Mouse (Mus musculus) bone marrow macrophage, adult 2 months (primary cell): ENCODE measurements around the gene Lmna.

Experiments used
- CTCF ChIP-seq: IDR thresholded peaks from 2 replicates; pipeline ENCODE4 v1.5.1; 2012; ENCODE audit warnings: low read depth, mild to moderate bottlenecking, low read length, moderate library complexity
- POLR2A ChIP-seq: IDR thresholded peaks from 2 replicates; pipeline ENCODE4 v1.6.1; 2012; ENCODE audit warnings: mild to moderate bottlenecking, low read depth, low read length, borderline replicate concordance

DNA sequence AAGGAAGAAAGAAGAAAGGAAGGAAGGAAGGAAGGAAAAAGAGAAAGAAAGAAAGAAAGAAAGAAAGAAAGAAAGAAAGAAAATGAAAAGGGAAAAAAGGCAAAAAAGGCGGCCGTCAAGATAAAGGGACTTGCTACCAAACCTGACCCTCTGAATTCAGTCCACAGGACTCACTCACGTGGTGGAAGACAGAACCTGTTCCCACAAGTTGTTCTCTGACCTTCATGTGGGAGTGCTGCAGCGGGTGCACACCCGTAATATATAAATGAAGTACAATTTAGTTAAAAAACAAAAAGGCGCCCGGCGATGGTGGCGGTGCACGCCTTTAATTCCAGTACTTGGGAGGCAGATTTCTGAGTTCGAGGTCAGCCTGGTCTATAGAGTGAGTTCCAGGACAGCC is 18.9 kb upstream of the Lmna start:
- no peak for TF ChIP-seq POLR2A
- no peak for TF ChIP-seq CTCF
